Mouse (Mus musculus): ENCODE measurements around the gene Cacng6. TPM values are rescaled to one million over a fixed set of nuclear protein-coding genes. Genes with fewer than 3 reads are reported as not detected.
"Not testable (repeated sequence)": the region's sequence is repeated elsewhere in the genome, so short reads cannot be mapped to it uniquely, and the experiment has no call there.

The Cacng6 gene
- total and polyA plus RNA-seq, 3 experiments, result 0.11 TPM; not detected in 2

GRCm38 (mm10) chr7:3389444-3390412 is 34.3 kb upstream of the Cacng6 start:
- ATAC-seq (ENCODE audit: extremely low read depth, insufficient number of reproducible peaks, low FRiP score, poor library complexity, severe bottlenecking), result no peak
- no peaks in the 10 kb centered on the region for H3K36me3 ChIP-seq (replicated peaks)
- H3K4me3 ChIP-seq (ENCODE audit: low read depth, low read length), result no peak overlapping the region
- DNase-seq (ENCODE audit: low spot score), result no peak
- H3K9me3 ChIP-seq (replicated peaks), result no peaks in the 10 kb centered on the region
- H3K27me3 ChIP-seq (ENCODE audit: insufficient read depth, low read length), result no peaks in the 10 kb centered on the region
- no peaks in the 10 kb centered on the region for H3K4me1 ChIP-seq (ENCODE audit: insufficient read depth, low read depth, low read length)
- no peak for TF ChIP-seq GATA1 (IDR thresholded peaks at IDR 0.05; ENCODE audit: borderline replicate concordance, low read length)
- TF ChIP-seq POLR2AphosphoS5 (IDR thresholded peaks at IDR 0.05; ENCODE audit: insufficient replicate concordance, low read depth, low read length), result no peak
- no peak for TF ChIP-seq CTCF (IDR thresholded peaks at IDR 0.05; ENCODE audit: low read depth, low read length)
- no peak for TF ChIP-seq TAL1 (conservative IDR thresholded peaks at IDR 0.05; ENCODE audit: low read depth, low read length)
- TF ChIP-seq GATA2 (IDR thresholded peaks at IDR 0.05; ENCODE audit: borderline replicate concordance, low read depth, low read length), result no peak

- no peaks in the 10 kb centered on the region for H3K36me3 ChIP-seq (replicated peaks)
- TF ChIP-seq TAL1 (conservative IDR thresholded peaks at IDR 0.05; ENCODE audit: low read depth, low read length) (no peak), GATA2 (IDR thresholded peaks at IDR 0.05; ENCODE audit: borderline replicate concordance, low read depth, low read length) (no peak), POLR2AphosphoS5 (IDR thresholded peaks at IDR 0.05; ENCODE audit: insufficient replicate concordance, low read depth, low read length) (no peak), GATA1 (IDR thresholded peaks at IDR 0.05; ENCODE audit: borderline replicate concordance, low read length) (no peak), CTCF (IDR thresholded peaks at IDR 0.05; ENCODE audit: low read depth, low read length) (no peak)
- no peaks in the 10 kb centered on the region for H3K4me1 ChIP-seq (ENCODE audit: insufficient read depth, low read depth, low read length)
- ATAC-seq (ENCODE audit: extremely low read depth, insufficient number of reproducible peaks, low FRiP score, poor library complexity, severe bottlenecking) (no peak), DNase-seq (ENCODE audit: low spot score) (no peak)
- no peaks in the 10 kb centered on the region for H3K9me3 ChIP-seq (replicated peaks)
- no peaks in the 10 kb centered on the region for H3K27me3 ChIP-seq (ENCODE audit: insufficient read depth, low read length)
- H3K4me3 ChIP-seq (ENCODE audit: low read depth, low read length), result no peak within 1 kb of the TSS
Observed at GRCm38 (mm10) chr7:3390413-3391080, 33.4 kb upstream of the Cacng6 start, which contains the start of gene Cacng8. Gene Cacng8 (plus strand): TSS chr7:3390683.

GRCm38 (mm10) chr7:3391081-3391451 is 32.9 kb upstream of the Cacng6 start:
- Histone ChIP-seq H3K9me3 (replicated peaks) (no peaks in the 10 kb centered on the region), H3K4me3 (ENCODE audit: low read depth, low read length) (no peak overlapping the region), H3K4me1 (ENCODE audit: insufficient read depth, low read depth, low read length) (no peaks in the 10 kb centered on the region), H3K27me3 (ENCODE audit: insufficient read depth, low read length) (no peaks in the 10 kb centered on the region), H3K36me3 (replicated peaks) (no peaks in the 10 kb centered on the region)
- TF ChIP-seq CTCF (IDR thresholded peaks at IDR 0.05; ENCODE audit: low read depth, low read length) (no peak), GATA2 (IDR thresholded peaks at IDR 0.05; ENCODE audit: borderline replicate concordance, low read depth, low read length) (no peak), GATA1 (IDR thresholded peaks at IDR 0.05; ENCODE audit: borderline replicate concordance, low read length) (no peak), POLR2AphosphoS5 (IDR thresholded peaks at IDR 0.05; ENCODE audit: insufficient replicate concordance, low read depth, low read length) (no peak), TAL1 (conservative IDR thresholded peaks at IDR 0.05; ENCODE audit: low read depth, low read length) (no peak)
- ATAC-seq (ENCODE audit: extremely low read depth, insufficient number of reproducible peaks, low FRiP score, poor library complexity, severe bottlenecking) (no peak), DNase-seq (ENCODE audit: low spot score) (no peak)

- Histone ChIP-seq H3K4me1 (ENCODE audit: insufficient read depth, low read depth, low read length) (no peaks in the 10 kb centered on the region), H3K27me3 (ENCODE audit: insufficient read depth, low read length) (no peaks in the 10 kb centered on the region), H3K4me3 (ENCODE audit: low read depth, low read length) (no peak overlapping the region), H3K9me3 (replicated peaks) (no peaks in the 10 kb centered on the region), H3K36me3 (replicated peaks) (no peaks in the 10 kb centered on the region)
- DNase-seq (ENCODE audit: low spot score) (no peak), ATAC-seq (ENCODE audit: extremely low read depth, insufficient number of reproducible peaks, low FRiP score, poor library complexity, severe bottlenecking) (no peak)
- TF ChIP-seq POLR2AphosphoS5 (IDR thresholded peaks at IDR 0.05; ENCODE audit: insufficient replicate concordance, low read depth, low read length) (no peak), GATA1 (IDR thresholded peaks at IDR 0.05; ENCODE audit: borderline replicate concordance, low read length) (no peak), GATA2 (IDR thresholded peaks at IDR 0.05; ENCODE audit: borderline replicate concordance, low read depth, low read length) (no peak), TAL1 (conservative IDR thresholded peaks at IDR 0.05; ENCODE audit: low read depth, low read length) (no peak), CTCF (IDR thresholded peaks at IDR 0.05; ENCODE audit: low read depth, low read length) (no peak)
Observed at GRCm38 (mm10) chr7:3391809-3392208, 32.2 kb upstream of the Cacng6 start.

GRCm38 (mm10) chr7:3397355-3397754 is 26.6 kb upstream of the Cacng6 start:
- H3K27me3 ChIP-seq (ENCODE audit: insufficient read depth, low read length), result no peaks in the 10 kb centered on the region
- DNase-seq (ENCODE audit: low spot score) (no peak), ATAC-seq (ENCODE audit: extremely low read depth, insufficient number of reproducible peaks, low FRiP score, poor library complexity, severe bottlenecking) (no peak)
- H3K9me3 ChIP-seq (replicated peaks), result no peaks in the 10 kb centered on the region
- no peaks in the 10 kb centered on the region for H3K4me1 ChIP-seq (ENCODE audit: insufficient read depth, low read depth, low read length)
- TF ChIP-seq CTCF (IDR thresholded peaks at IDR 0.05; ENCODE audit: low read depth, low read length), result no peak
- TF ChIP-seq GATA1 (IDR thresholded peaks at IDR 0.05; ENCODE audit: borderline replicate concordance, low read length), result no peak
- TF ChIP-seq POLR2AphosphoS5 (IDR thresholded peaks at IDR 0.05; ENCODE audit: insufficient replicate concordance, low read depth, low read length), result no peak
- TF ChIP-seq GATA2 (IDR thresholded peaks at IDR 0.05; ENCODE audit: borderline replicate concordance, low read depth, low read length), result no peak
- TF ChIP-seq TAL1 (conservative IDR thresholded peaks at IDR 0.05; ENCODE audit: low read depth, low read length), result no peak
- no peaks in the 10 kb centered on the region for H3K36me3 ChIP-seq (replicated peaks)
- no peak overlapping the region for H3K4me3 ChIP-seq (ENCODE audit: low read depth, low read length)

GRCm38 (mm10) chr7:3397797-3398196 is 26.2 kb upstream of the Cacng6 start:
- ATAC-seq (ENCODE audit: extremely low read depth, insufficient number of reproducible peaks, low FRiP score, poor library complexity, severe bottlenecking) (no peak), DNase-seq (ENCODE audit: low spot score) (no peak)
- no peak for TF ChIP-seq GATA2 (IDR thresholded peaks at IDR 0.05; ENCODE audit: borderline replicate concordance, low read depth, low read length)
- Histone ChIP-seq H3K36me3 (replicated peaks) (no peaks in the 10 kb centered on the region), H3K27me3 (ENCODE audit: insufficient read depth, low read length) (no peaks in the 10 kb centered on the region), H3K4me1 (ENCODE audit: insufficient read depth, low read depth, low read length) (no peaks in the 10 kb centered on the region), H3K9me3 (replicated peaks) (no peaks in the 10 kb centered on the region), H3K4me3 (ENCODE audit: low read depth, low read length) (no peak overlapping the region)

- not testable (repeated sequence) for H3K9me3 ChIP-seq (replicated peaks); ATAC-seq (ENCODE audit: extremely low read depth, insufficient number of reproducible peaks, low FRiP score, poor library complexity, severe bottlenecking); H3K4me1 ChIP-seq (ENCODE audit: insufficient read depth, low read depth, low read length); H3K4me3 ChIP-seq (ENCODE audit: low read depth, low read length); H3K27me3 ChIP-seq (ENCODE audit: insufficient read depth, low read length); DNase-seq (ENCODE audit: low spot score); H3K36me3 ChIP-seq (replicated peaks)
Observed at GRCm38 (mm10) chr7:3398363-3398762, 25.6 kb upstream of the Cacng6 start.

Measured in G1E (cell line).